Mouse (Mus musculus) monocyte, adult 59 days (primary cell): ENCODE measurements around the gene Atp6v1a. TPM values are rescaled to one million over a fixed set of nuclear protein-coding genes. Genes with fewer than 3 reads are reported as not detected.

Source experiments
- total RNA-seq, 2 experiments: library from RNA; stranded (reverse); gene quantifications; one replicate each; pipeline ENCODE4 v1.2.4; 2023

Gene Atp6v1a
- 10 to 100 TPM; 86.5 to 87.7 TPM for total RNA-seq

GRCm38 (mm10) chr16:44139536-44140185, at the start of gene Atp6v1a, which contains the start of gene Naa50:
Atp6v1a (minus strand) TSS chr16:44139705.
Naa50 (plus strand) TSS chr16:44139830.

GRCm38 (mm10) chr16:44173155-44173941, 33.8 kb upstream of the Atp6v1a start, which contains the start of gene Usf3:
Usf3 (plus strand) TSS chr16:44173246.

GRCm38 (mm10) chr16:44063025-44063894, 76.2 kb downstream of the Atp6v1a start, which contains the start of gene Gramd1c:
Gramd1c (minus strand) TSS chr16:44063345.

Other genes starting within 250 kb of the Atp6v1a start
- 10 to 100 TPM in 1 of 2 experiments, 1 to 10 TPM in 1; 6.4 to 10.5 TPM for gene Ccdc191, start 249.9 kb downstream of the Atp6v1a start, total RNA-seq
- gene Qtrt2, start 212.9 kb downstream of the Atp6v1a start, total RNA-seq: 10 to 100 TPM; 20.4 to 24.0 TPM
- gene Zdhhc23, start 159.9 kb downstream of the Atp6v1a start, total RNA-seq: 1 to 10 TPM; 5.9 to 6.6 TPM
- 1 to 10 TPM in 1 of 2 experiments, under 1 TPM in 1; 0.33 to 1.1 TPM for gene Gramd1c, start 76.4 kb downstream of the Atp6v1a start, total RNA-seq
- gene Naa50, start 125 bp upstream of the Atp6v1a start, total RNA-seq: 10 to 100 TPM; 44.2 to 45.3 TPM
- 10 to 100 TPM; 34.6 to 35.1 TPM for gene Usf3, start 33.5 kb upstream of the Atp6v1a start, total RNA-seq
- 1 to 10 TPM in 1 of 2 experiments, under 1 TPM in 1; 0.37 to 1.5 TPM for gene Sidt1, start 193.5 kb upstream of the Atp6v1a start, total RNA-seq
- 10 to 100 TPM; 26.8 to 30.0 TPM for gene Spice1, start 207.4 kb upstream of the Atp6v1a start, total RNA-seq